Mouse (Mus musculus): ENCODE measurements around the gene Elmo1. TPM values are rescaled to one million over a fixed set of nuclear protein-coding genes. Genes with fewer than 3 reads are reported as not detected.

Elmo1 gene
- polyA plus RNA-seq, 1 experiment from 2014 or later: 17.8 TPM

DNA sequence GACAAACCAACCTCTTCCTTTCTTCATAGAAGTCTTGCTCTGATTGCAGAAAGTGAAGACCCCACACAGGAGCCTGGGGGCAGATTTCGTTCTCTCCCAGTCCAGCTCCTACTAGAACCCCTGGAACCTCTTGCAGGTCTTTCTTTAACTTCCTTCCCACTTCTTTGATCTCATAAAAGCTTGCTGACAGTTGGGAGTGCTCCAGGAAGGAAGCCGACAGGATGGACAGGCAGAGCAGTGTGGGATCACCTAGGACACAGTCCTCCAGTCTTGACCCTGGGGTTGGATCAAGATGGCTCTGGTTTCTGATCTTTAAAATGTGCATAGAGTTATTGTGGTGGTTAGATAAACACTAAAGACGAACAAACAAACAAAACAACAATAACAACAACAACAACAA is 147.8 kb downstream of the Elmo1 start:
- H3K36me3 ChIP-seq (replicated peaks): no peaks in the 10 kb centered on the region
- no peaks in the 10 kb centered on the region for H3K27me3 ChIP-seq
- no peaks in the 10 kb centered on the region for H3K4me1 ChIP-seq
- no peaks in the 10 kb centered on the region for H3K9me3 ChIP-seq
- H3K4me2 ChIP-seq: no peak overlapping the region
- ATAC-seq (ENCODE audit: low FRiP score): no peak
- no peak overlapping the region for H3K27ac ChIP-seq
- H3K9ac ChIP-seq: no peak overlapping the region
- WGBS: 64% methylated on average over 3 of the region's 3 CpGs
- H3K4me3 ChIP-seq (replicated peaks): no peak overlapping the region

DNA sequence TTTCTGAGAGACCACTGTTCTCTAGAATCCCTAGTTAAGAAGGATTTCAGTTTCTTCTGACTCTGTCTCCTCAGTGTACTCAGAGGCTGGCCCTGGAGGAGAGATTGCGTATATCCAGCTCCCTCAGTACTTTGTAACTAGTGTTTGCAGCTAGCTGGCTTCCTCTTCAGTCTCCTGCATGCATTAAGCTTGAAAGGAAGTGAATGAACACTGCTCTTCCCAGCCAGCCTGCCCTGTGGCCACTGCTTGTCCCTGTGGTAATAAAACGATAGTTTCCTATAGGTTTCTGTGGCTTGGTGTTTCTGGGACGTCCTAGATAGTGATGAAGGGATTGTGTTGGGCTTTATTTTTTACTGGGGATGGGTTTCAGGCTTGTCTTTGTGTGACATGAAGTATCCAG is 148.3 kb downstream of the Elmo1 start:
- Histone ChIP-seq H3K36me3 (replicated peaks) (no peaks in the 10 kb centered on the region), H3K4me3 (replicated peaks) (no peak overlapping the region), H3K27me3 (no peaks in the 10 kb centered on the region), H3K4me1 (no peaks in the 10 kb centered on the region), H3K9me3 (no peaks in the 10 kb centered on the region), H3K4me2 (no peak overlapping the region), H3K27ac (no peak overlapping the region), H3K9ac (no peak overlapping the region)
- 98% methylated on average over 3 of the region's 3 CpGs for WGBS
- no peak for ATAC-seq (ENCODE audit: low FRiP score)

DNA sequence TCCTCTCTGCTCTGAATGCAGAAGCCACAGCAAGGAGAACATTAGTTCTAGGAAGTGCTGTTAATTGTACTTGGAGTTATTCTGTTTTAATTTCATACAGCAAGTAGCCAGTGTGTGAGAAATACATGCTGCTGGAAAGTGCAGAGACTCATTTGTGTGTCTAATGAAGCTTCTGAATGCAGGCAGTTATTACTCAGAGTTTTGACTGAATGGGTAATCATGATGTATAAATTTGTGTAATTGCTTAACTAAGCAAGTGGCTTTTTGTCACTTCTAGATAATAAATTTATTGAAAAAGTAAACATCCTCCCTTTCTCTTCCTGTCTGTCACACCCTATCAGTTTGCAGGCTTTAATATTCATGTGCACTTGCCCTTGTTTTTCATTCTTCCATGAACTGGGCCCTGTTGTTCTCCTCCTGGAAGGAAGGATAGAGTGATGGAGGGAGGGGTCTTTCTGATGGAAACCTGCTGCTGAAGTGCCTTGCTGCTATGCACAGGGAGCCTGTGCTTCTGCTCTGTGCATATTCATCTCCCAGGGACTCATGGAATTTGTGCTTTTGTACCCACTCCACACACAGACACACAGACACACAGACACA is 159.8 kb downstream of the Elmo1 start:
- no peaks in the 10 kb centered on the region; the same call in 1 of the 2 replicates for H3K4me1 ChIP-seq
- no peak overlapping the region for H3K27ac ChIP-seq
- H3K4me2 ChIP-seq: no peak overlapping the region
- no peaks in the 10 kb centered on the region for H3K27me3 ChIP-seq
- no peak overlapping the region for H3K4me3 ChIP-seq (replicated peaks)
- ATAC-seq (ENCODE audit: low FRiP score): no peak
- H3K9ac ChIP-seq: no peak overlapping the region
- no peaks in the 10 kb centered on the region for H3K36me3 ChIP-seq (replicated peaks)
- H3K9me3 ChIP-seq: no peaks in the 10 kb centered on the region

DNA sequence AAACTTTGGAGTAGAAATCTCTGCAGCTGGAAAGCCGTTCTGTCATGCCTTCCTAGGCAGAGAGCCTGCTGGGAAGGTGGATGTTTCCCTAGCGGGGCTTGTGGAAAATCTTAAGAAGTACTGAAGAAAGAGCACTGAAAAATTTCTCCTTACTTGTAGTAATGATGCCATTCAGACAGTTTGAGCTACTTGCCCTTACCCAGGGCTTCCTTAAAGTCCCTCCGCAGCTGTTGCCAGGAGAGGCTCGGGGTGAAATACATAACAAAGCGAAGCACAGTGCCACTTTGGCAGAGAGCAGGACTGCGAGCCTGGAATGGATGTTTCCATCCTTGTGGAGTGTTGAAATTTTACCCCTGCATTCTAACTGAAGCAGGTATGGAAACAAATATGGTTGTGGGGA is 164.5 kb downstream of the Elmo1 start:
- H3K27me3 ChIP-seq: no peaks in the 10 kb centered on the region
- 89% methylated on average over 6 of the region's 6 CpGs for WGBS
- H3K27ac ChIP-seq: no peak overlapping the region
- H3K4me2 ChIP-seq: no peak overlapping the region
- H3K9ac ChIP-seq: no peak overlapping the region
- H3K9me3 ChIP-seq: no peaks in the 10 kb centered on the region
- H3K4me3 ChIP-seq (replicated peaks): no peak overlapping the region
- no peak for ATAC-seq (ENCODE audit: low FRiP score)
- H3K36me3 ChIP-seq (replicated peaks): no peaks in the 10 kb centered on the region
- H3K4me1 ChIP-seq: no peaks in the 10 kb centered on the region; the same call in 1 of the 2 replicates

DNA sequence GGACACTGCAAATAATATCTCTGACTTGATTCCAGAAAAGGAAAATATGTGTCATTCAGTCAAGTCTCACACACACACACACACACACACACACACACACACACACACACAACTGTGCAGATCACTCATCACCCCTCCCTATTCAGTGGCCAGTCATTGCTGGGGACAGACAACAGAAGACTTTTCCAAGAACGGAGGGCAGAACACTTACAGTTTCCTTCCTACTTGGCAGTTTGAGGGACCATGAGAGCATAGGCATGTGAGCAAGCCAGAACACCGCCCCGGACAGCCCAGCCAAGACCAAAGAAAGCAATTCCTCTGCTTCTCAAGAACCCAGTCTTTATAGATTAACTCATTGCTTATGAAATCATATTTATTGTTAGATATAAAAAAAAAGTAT is 165.0 kb downstream of the Elmo1 start:
- no peak overlapping the region for H3K4me2 ChIP-seq
- 91% methylated on average over 3 of the region's 3 CpGs for WGBS
- no peaks in the 10 kb centered on the region for H3K27me3 ChIP-seq
- no peak for ATAC-seq (ENCODE audit: low FRiP score)
- no peaks in the 10 kb centered on the region for H3K4me1 ChIP-seq
- no peaks in the 10 kb centered on the region for H3K9me3 ChIP-seq
- H3K4me3 ChIP-seq (replicated peaks): no peak overlapping the region
- H3K36me3 ChIP-seq (replicated peaks): no peaks in the 10 kb centered on the region
- H3K9ac ChIP-seq: no peak overlapping the region
- H3K27ac ChIP-seq: no peak overlapping the region

DNA sequence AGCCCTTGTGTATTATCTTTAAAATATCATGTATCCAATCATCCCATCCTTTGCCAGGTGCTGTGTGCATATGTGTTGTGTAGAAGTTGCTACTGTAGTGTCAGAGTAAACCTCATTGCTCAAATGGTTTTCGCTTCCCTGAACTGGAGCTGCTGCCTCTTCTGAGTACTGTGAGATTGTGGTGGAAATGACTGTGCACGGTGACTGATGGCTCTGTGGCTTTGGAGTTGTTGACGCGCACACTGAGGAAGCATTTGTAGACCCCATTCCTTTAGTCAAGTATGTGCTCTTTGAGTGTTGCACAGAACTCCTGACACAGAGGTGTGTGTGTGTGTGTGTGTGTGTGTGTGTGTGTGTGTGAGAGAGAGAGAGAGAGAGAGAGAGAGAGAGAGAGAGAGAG is 166.2 kb downstream of the Elmo1 start:
- Histone ChIP-seq H3K27me3 (no peaks in the 10 kb centered on the region), H3K9ac (no peak overlapping the region), H3K27ac (no peak overlapping the region), H3K36me3 (replicated peaks) (no peaks in the 10 kb centered on the region), H3K4me1 (no peaks in the 10 kb centered on the region), H3K4me3 (replicated peaks) (no peak overlapping the region), H3K9me3 (no peaks in the 10 kb centered on the region), H3K4me2 (no peak overlapping the region)
- ATAC-seq (ENCODE audit: low FRiP score): no peak
- 98% methylated on average over 4 of the region's 4 CpGs for WGBS

DNA sequence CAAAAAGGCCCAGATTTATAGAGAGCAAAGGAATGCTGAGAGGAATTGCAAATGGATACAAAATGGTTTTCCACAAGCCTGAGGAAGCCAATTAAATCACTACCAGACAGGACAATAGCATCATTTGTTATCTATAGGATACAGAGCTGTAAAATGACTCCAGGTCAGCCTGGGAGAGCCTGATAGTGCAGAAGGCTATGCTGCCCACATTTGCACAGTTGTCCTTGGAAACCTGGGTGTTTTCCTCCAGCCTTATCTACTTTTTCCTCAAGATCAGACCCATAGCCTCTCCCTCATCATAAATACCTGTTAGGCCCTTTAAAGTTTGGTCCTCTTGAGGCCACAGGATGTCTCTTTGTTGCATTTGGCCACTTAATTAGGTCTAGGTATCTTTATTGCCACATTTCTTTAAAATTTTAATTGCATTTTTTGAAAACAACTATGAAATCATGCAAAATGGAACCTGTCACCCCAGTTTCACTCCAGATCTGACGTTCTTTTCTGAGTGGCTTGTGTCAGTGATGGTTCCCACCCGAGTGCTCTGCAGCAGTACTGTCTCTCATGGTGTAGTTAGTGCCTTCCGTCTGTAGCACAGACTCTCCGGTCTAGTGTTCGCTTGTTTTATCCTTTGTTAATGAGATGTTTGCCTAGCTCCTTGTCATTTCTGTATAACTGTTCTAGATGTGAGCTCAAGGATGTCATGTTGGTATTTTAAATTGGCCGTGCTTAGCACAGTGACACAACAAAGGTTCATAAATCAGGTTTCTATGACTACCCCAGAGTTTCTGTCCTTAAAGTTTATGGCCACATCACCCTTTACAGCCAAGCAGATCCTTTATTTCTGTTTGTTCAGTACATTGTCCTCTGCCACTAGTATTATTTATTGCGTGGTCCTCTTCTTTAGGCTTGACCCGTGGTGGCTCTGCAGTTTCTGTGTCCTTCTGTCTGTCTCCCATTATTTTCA is 167.4 kb downstream of the Elmo1 start:
- H3K4me2 ChIP-seq: no peak overlapping the region
- H3K4me3 ChIP-seq (replicated peaks): no peak overlapping the region
- no peak overlapping the region for H3K27ac ChIP-seq
- no peak overlapping the region for H3K9ac ChIP-seq
- 86% methylated on average over 8 of the region's 8 CpGs for WGBS
- H3K36me3 ChIP-seq (replicated peaks): no peaks in the 10 kb centered on the region
- H3K9me3 ChIP-seq: no peaks in the 10 kb centered on the region
- no peaks in the 10 kb centered on the region for H3K4me1 ChIP-seq
- no peak for ATAC-seq (ENCODE audit: low FRiP score)
- H3K27me3 ChIP-seq: no peaks in the 10 kb centered on the region

DNA sequence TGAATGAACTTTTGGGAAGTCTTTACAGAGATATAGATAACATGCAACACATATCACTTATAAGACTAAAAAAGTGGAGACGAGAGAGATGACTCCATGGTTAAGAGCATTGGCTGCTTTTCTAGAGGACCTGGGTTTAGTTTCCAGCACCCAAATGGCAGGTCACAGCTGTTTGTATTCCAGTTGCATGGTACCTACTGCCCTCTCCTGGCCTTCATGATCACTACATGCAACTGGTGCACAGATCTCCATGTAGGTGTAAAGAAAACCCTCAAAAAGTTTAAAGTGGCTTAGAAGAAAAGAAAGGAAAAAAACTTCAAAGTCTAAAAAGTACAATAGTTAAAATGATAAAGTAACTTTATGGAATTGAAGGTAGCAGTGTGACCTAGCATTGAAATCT is 172.8 kb downstream of the Elmo1 start:
- no peaks in the 10 kb centered on the region for H3K27me3 ChIP-seq

DNA sequence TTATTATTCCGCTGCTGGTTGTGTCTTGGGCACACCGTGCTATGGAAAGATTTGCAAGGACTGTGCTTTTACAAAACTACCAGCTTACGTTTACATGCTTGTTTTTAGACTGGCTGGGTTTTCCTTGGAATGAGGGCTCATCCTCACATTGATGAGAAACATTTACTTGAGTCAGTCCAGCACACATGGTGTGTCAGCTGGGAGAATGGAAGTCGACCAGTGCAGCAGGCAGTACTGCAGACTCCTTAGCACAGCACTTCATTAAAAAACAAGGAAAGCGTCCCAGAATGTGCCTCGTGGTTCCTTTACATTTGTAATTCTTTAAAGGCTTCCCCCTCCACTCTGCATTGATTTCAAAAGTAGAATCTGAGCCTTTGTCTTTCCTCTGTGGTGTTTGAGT is 179.8 kb downstream of the Elmo1 start:
- Histone ChIP-seq H3K9ac (no peak overlapping the region), H3K4me3 (replicated peaks) (no peak overlapping the region), H3K9me3 (no peaks in the 10 kb centered on the region), H3K4me2 (no peak overlapping the region), H3K27me3 (no peaks in the 10 kb centered on the region), H3K27ac (no peak overlapping the region), H3K4me1 (0 out of 2 replicates have a peak, but pooled peaks cover 5% of the 10 kb centered on the region), H3K36me3 (replicated peaks) (no peaks in the 10 kb centered on the region)
- ATAC-seq (ENCODE audit: low FRiP score): no peak
- WGBS: 55% methylated on average over 6 of the region's 6 CpGs

More for the DNA sequence above, 172.8 kb downstream of the Elmo1 start:
- ATAC-seq (ENCODE audit: low FRiP score): no peak
- Histone ChIP-seq H3K4me3 (replicated peaks) (no peak overlapping the region), H3K4me1 (no peaks in the 10 kb centered on the region), H3K4me2 (no peak overlapping the region), H3K9me3 (no peaks in the 10 kb centered on the region), H3K36me3 (replicated peaks) (no peaks in the 10 kb centered on the region), H3K27ac (no peak overlapping the region), H3K9ac (no peak overlapping the region)
- 96% methylated on average over 1 of the region's 1 CpGs for WGBS

DNA sequence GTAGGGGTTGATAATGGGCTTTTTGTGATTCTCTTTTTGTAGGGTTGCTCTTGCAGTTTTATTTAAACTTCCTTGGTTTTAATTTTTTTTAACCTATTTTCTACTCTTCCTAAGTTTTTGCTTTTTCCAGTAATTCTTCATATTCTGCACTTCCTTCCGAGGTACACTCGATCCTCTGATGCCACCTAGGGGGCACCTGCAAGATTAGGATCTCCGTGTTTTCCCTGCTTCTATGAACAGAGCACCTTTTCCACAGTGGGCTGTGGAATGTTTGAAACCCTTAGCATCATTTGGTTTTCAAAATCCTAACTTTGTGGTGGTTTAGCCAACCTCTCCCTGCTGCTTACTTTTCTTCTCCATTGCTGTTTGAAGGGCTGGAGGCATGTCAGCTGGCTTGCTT is 181.4 kb downstream of the Elmo1 start:
- Histone ChIP-seq H3K36me3 (replicated peaks) (no peaks in the 10 kb centered on the region), H3K27me3 (no peaks in the 10 kb centered on the region)
- 49% methylated on average over 3 of the region's 3 CpGs for WGBS

DNA sequence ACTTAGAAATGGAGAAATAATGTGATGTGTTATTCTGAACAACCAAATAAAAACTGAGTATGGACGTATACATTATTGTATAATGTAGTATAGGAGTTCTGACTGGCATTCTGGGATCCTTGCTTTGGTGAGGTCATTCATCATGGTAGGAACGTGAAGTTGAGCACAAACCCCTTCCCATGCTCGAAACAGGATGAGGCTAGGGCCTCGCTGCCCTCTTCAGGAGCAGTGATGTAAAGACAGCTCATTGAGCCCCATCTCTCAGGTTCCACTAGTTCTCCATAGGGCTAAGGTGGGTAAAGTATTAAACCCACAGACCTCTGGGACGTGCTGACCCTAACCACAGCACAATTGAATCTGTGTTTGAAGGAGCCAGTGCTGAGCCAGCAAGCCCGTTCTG is 182.2 kb downstream of the Elmo1 start:
- no peak overlapping the region for H3K27ac ChIP-seq
- no peak overlapping the region for H3K9ac ChIP-seq
- no peak overlapping the region for H3K4me3 ChIP-seq (replicated peaks)
- no peaks in the 10 kb centered on the region for H3K9me3 ChIP-seq
- 55% methylated on average over 6 of the region's 6 CpGs for WGBS
- ATAC-seq (ENCODE audit: low FRiP score): no peak
- H3K36me3 ChIP-seq (replicated peaks): no peaks in the 10 kb centered on the region
- H3K4me2 ChIP-seq: no peak overlapping the region
- H3K27me3 ChIP-seq: no peaks in the 10 kb centered on the region
- H3K4me1 ChIP-seq: 0 out of 2 replicates have a peak, but pooled peaks cover 5% of the 10 kb centered on the region

More for the DNA sequence above, 181.4 kb downstream of the Elmo1 start:
- Histone ChIP-seq H3K4me3 (replicated peaks) (no peak overlapping the region), H3K9ac (no peak overlapping the region), H3K4me2 (no peak overlapping the region), H3K4me1 (0 out of 2 replicates have a peak, but pooled peaks cover 5% of the 10 kb centered on the region), H3K27ac (no peak overlapping the region), H3K9me3 (no peaks in the 10 kb centered on the region)
- no peak for ATAC-seq (ENCODE audit: low FRiP score)

DNA sequence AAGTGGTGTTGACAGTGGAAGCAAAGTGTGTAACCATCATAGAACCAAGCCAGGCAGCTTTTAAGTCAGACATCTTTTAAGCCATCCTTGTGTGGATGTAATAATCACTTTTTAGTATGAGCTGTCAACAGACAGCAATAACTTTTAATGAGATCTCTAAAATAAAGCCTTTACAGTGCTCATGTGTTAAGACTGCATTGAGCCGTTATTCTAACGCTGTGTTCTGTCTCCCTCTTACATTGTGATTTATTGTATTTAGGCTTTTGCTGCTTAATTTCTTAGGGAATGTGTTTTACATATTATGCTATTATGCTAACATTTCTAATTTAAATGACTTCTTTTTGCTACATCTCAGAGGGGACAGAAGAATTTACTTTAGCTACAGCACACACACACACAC is 189.5 kb downstream of the Elmo1 start:
- Histone ChIP-seq H3K4me2 (no peak overlapping the region), H3K4me1 (no peaks in the 10 kb centered on the region), H3K36me3 (replicated peaks) (no peaks in the 10 kb centered on the region), H3K9ac (no peak overlapping the region), H3K4me3 (replicated peaks) (no peak overlapping the region), H3K9me3 (no peaks in the 10 kb centered on the region), H3K27me3 (no peaks in the 10 kb centered on the region), H3K27ac (no peak overlapping the region)
- no peak for ATAC-seq (ENCODE audit: low FRiP score)
- WGBS: 92% methylated on average over 2 of the region's 2 CpGs

DNA sequence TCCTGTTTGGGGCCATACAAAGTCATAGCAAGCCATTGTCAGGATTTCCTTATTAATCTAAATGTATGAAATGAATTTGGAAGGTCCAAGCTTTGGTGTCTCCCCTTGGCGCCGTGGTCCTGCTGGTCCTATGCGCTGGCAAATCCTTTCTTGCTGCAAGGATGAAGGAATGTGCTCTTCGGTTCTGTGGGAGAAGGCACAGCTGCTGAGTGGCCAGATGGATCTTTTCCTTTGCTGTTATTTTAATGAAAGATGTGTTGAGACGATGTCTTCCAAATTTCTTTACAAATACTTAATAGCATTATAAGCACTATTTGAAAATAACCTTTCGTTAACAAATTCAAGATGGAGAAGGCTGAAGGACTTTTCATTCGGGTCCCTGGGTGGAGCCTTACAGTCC is 193.5 kb downstream of the Elmo1 start:
- no peak overlapping the region for H3K27ac ChIP-seq
- no peak overlapping the region for H3K4me2 ChIP-seq
- no peak overlapping the region for H3K4me3 ChIP-seq (replicated peaks)
- H3K9me3 ChIP-seq: no peaks in the 10 kb centered on the region
- H3K4me1 ChIP-seq: no peaks in the 10 kb centered on the region; the same call in 1 of the 2 replicates
- no peak overlapping the region for H3K9ac ChIP-seq
- H3K27me3 ChIP-seq: no peaks in the 10 kb centered on the region
- WGBS: 97% methylated on average over 7 of the region's 7 CpGs
- H3K36me3 ChIP-seq (replicated peaks): no peaks in the 10 kb centered on the region
- no peak for ATAC-seq (ENCODE audit: low FRiP score)

Data from forebrain, embryonic 12.5 days (tissue).